Mouse (Mus musculus): ENCODE measurements around the gene Mindy4. TPM values are rescaled to one million over a fixed set of nuclear protein-coding genes. Genes with fewer than 3 reads are reported as not detected.

Gene Mindy4
- polyA plus RNA-seq, 1 experiment from 2014 or later = 9.2 TPM

GRCm38 (mm10) chr6:55218232-55218631, 15.0 kb downstream of the Mindy4 start:
- H3K9ac ChIP-seq (ENCODE audit: low read depth, low read length) = no peak overlapping the region
- H3K4me1 ChIP-seq (ENCODE audit: control insufficient read depth, insufficient read depth, low read length) = no peaks in the 10 kb centered on the region
- H3K4me3 ChIP-seq (ENCODE audit: low read depth, low read length) = no peak overlapping the region
- 82% methylated on average over 9 of the region's 9 CpGs for WGBS (ENCODE audit: insufficient replicate concordance)
- H3K4me2 ChIP-seq = no peak overlapping the region
- no peaks in the 10 kb centered on the region for H3K36me3 ChIP-seq (ENCODE audit: control insufficient read depth, insufficient read depth, low read length)
- H3K9me3 ChIP-seq (replicated peaks; ENCODE audit: control insufficient read depth, low read length) = no peaks in the 10 kb centered on the region
- no peaks in the 10 kb centered on the region for H3K27me3 ChIP-seq (ENCODE audit: control insufficient read depth, insufficient read depth, low read length)
- no peak for ATAC-seq (replicated peaks; ENCODE audit: insufficient number of reproducible peaks, low FRiP score, low TSS enrichment)
- H3K27ac ChIP-seq (ENCODE audit: low read depth, low read length) = no peak overlapping the region

- H3K4me1 ChIP-seq (ENCODE audit: control insufficient read depth, insufficient read depth, low read length) = no peaks in the 10 kb centered on the region
- no peaks in the 10 kb centered on the region for H3K36me3 ChIP-seq (ENCODE audit: control insufficient read depth, insufficient read depth, low read length)
- H3K4me2 ChIP-seq = no peak overlapping the region
- H3K4me3 ChIP-seq (ENCODE audit: low read depth, low read length) = no peak overlapping the region
- H3K27ac ChIP-seq (ENCODE audit: low read depth, low read length) = no peak overlapping the region
- no peak overlapping the region for H3K9ac ChIP-seq (ENCODE audit: low read depth, low read length)
- 80% methylated on average over 8 of the region's 8 CpGs for WGBS (ENCODE audit: insufficient replicate concordance)
- ATAC-seq (replicated peaks; ENCODE audit: insufficient number of reproducible peaks, low FRiP score, low TSS enrichment) = no peak
- H3K27me3 ChIP-seq (ENCODE audit: control insufficient read depth, insufficient read depth, low read length) = no peaks in the 10 kb centered on the region
- no peaks in the 10 kb centered on the region for H3K9me3 ChIP-seq (replicated peaks; ENCODE audit: control insufficient read depth, low read length)
Observed at GRCm38 (mm10) chr6:55223986-55224385, 20.8 kb downstream of the Mindy4 start.

- no peak overlapping the region for H3K4me2 ChIP-seq
- H3K9ac ChIP-seq (ENCODE audit: low read depth, low read length) = 0 out of 2 replicates have a peak overlapping the region, but pooled peaks have one; percentile 5
- no peak for ATAC-seq (replicated peaks; ENCODE audit: insufficient number of reproducible peaks, low FRiP score, low TSS enrichment)
- peak overlapping the region; percentile 46 for H3K27ac ChIP-seq (ENCODE audit: low read depth, low read length)
- no peak overlapping the region for H3K4me3 ChIP-seq (ENCODE audit: low read depth, low read length)
- 47% methylated on average over 8 of the region's 8 CpGs for WGBS (ENCODE audit: insufficient replicate concordance)
- 0 out of 2 replicates have a peak, but pooled peaks cover 2% of the 10 kb centered on the region for H3K4me1 ChIP-seq (ENCODE audit: control insufficient read depth, insufficient read depth, low read length)
- no peaks in the 10 kb centered on the region for H3K36me3 ChIP-seq (ENCODE audit: control insufficient read depth, insufficient read depth, low read length)
- H3K27me3 ChIP-seq (ENCODE audit: control insufficient read depth, insufficient read depth, low read length) = peaks cover 4% of the 10 kb centered on the region; the same call in 1 of the 2 replicates
- H3K9me3 ChIP-seq (replicated peaks; ENCODE audit: control insufficient read depth, low read length) = no peaks in the 10 kb centered on the region
Observed at GRCm38 (mm10) chr6:55230048-55230447, 26.9 kb downstream of the Mindy4 start.

GRCm38 (mm10) chr6:55232101-55232500, 28.9 kb downstream of the Mindy4 start:
- Histone ChIP-seq H3K4me1 (ENCODE audit: control insufficient read depth, insufficient read depth, low read length) (0 out of 2 replicates have a peak, but pooled peaks cover 2% of the 10 kb centered on the region), H3K9ac (ENCODE audit: low read depth, low read length) (no peak overlapping the region), H3K36me3 (ENCODE audit: control insufficient read depth, insufficient read depth, low read length) (no peaks in the 10 kb centered on the region), H3K27ac (ENCODE audit: low read depth, low read length) (no peak overlapping the region), H3K4me2 (no peak overlapping the region), H3K27me3 (ENCODE audit: control insufficient read depth, insufficient read depth, low read length) (peaks cover 4% of the 10 kb centered on the region), H3K4me3 (ENCODE audit: low read depth, low read length) (no peak overlapping the region), H3K9me3 (replicated peaks; ENCODE audit: control insufficient read depth, low read length) (no peaks in the 10 kb centered on the region)
- ATAC-seq (replicated peaks; ENCODE audit: insufficient number of reproducible peaks, low FRiP score, low TSS enrichment) = 0 out of 2 replicates have a peak, but pooled peaks have one; percentile 35
- 82% methylated on average over 7 of the region's 7 CpGs for WGBS (ENCODE audit: insufficient replicate concordance)

GRCm38 (mm10) chr6:55232524-55233264, 29.5 kb downstream of the Mindy4 start:
- 56% methylated on average over 3 of the region's 3 CpGs for WGBS (ENCODE audit: insufficient replicate concordance)
- 0 out of 2 replicates have a peak, but pooled peaks cover 2% of the 10 kb centered on the region for H3K4me1 ChIP-seq (ENCODE audit: control insufficient read depth, insufficient read depth, low read length)
- H3K27ac ChIP-seq (ENCODE audit: low read depth, low read length) = no peak overlapping the region
- ATAC-seq (replicated peaks; ENCODE audit: insufficient number of reproducible peaks, low FRiP score, low TSS enrichment) = no peak; the same call in 1 of the 2 replicates
- peaks cover 4% of the 10 kb centered on the region for H3K27me3 ChIP-seq (ENCODE audit: control insufficient read depth, insufficient read depth, low read length)
- H3K4me3 ChIP-seq (ENCODE audit: low read depth, low read length) = no peak overlapping the region
- H3K36me3 ChIP-seq (ENCODE audit: control insufficient read depth, insufficient read depth, low read length) = no peaks in the 10 kb centered on the region
- no peak overlapping the region for H3K4me2 ChIP-seq
- no peak overlapping the region for H3K9ac ChIP-seq (ENCODE audit: low read depth, low read length)
- no peaks in the 10 kb centered on the region for H3K9me3 ChIP-seq (replicated peaks; ENCODE audit: control insufficient read depth, low read length)

- Histone ChIP-seq H3K4me2 (no peak overlapping the region), H3K36me3 (ENCODE audit: control insufficient read depth, insufficient read depth, low read length) (no peaks in the 10 kb centered on the region), H3K9me3 (replicated peaks; ENCODE audit: control insufficient read depth, low read length) (no peaks in the 10 kb centered on the region), H3K9ac (ENCODE audit: low read depth, low read length) (no peak overlapping the region), H3K27me3 (ENCODE audit: control insufficient read depth, insufficient read depth, low read length) (peaks cover 4% of the 10 kb centered on the region), H3K4me3 (ENCODE audit: low read depth, low read length) (no peak overlapping the region), H3K4me1 (ENCODE audit: control insufficient read depth, insufficient read depth, low read length) (0 out of 2 replicates have a peak, but pooled peaks cover 2% of the 10 kb centered on the region), H3K27ac (ENCODE audit: low read depth, low read length) (no peak overlapping the region)
- 85% methylated on average over 5 of the region's 5 CpGs for WGBS (ENCODE audit: insufficient replicate concordance)
- ATAC-seq (replicated peaks; ENCODE audit: insufficient number of reproducible peaks, low FRiP score, low TSS enrichment) = no peak
Observed at GRCm38 (mm10) chr6:55233326-55233725, 30.1 kb downstream of the Mindy4 start.

GRCm38 (mm10) chr6:55234636-55235035, 31.5 kb downstream of the Mindy4 start:
- peaks cover 4% of the 10 kb centered on the region for H3K27me3 ChIP-seq (ENCODE audit: control insufficient read depth, insufficient read depth, low read length)
- H3K4me3 ChIP-seq (ENCODE audit: low read depth, low read length) = no peak overlapping the region
- no peak overlapping the region for H3K27ac ChIP-seq (ENCODE audit: low read depth, low read length)
- 0 out of 2 replicates have a peak, but pooled peaks cover 2% of the 10 kb centered on the region for H3K4me1 ChIP-seq (ENCODE audit: control insufficient read depth, insufficient read depth, low read length)
- no peak for ATAC-seq (replicated peaks; ENCODE audit: insufficient number of reproducible peaks, low FRiP score, low TSS enrichment)
- no peaks in the 10 kb centered on the region for H3K36me3 ChIP-seq (ENCODE audit: control insufficient read depth, insufficient read depth, low read length)
- no peaks in the 10 kb centered on the region for H3K9me3 ChIP-seq (replicated peaks; ENCODE audit: control insufficient read depth, low read length)
- no peak overlapping the region for H3K4me2 ChIP-seq
- no peak overlapping the region for H3K9ac ChIP-seq (ENCODE audit: low read depth, low read length)
- WGBS (ENCODE audit: insufficient replicate concordance) = 57% methylated on average over 6 of the region's 6 CpGs

GRCm38 (mm10) chr6:55235733-55236132, 32.5 kb downstream of the Mindy4 start:
- Histone ChIP-seq H3K9me3 (replicated peaks; ENCODE audit: control insufficient read depth, low read length) (no peaks in the 10 kb centered on the region), H3K4me3 (ENCODE audit: low read depth, low read length) (no peak overlapping the region), H3K36me3 (ENCODE audit: control insufficient read depth, insufficient read depth, low read length) (no peaks in the 10 kb centered on the region), H3K9ac (ENCODE audit: low read depth, low read length) (no peak overlapping the region), H3K4me2 (no peak overlapping the region), H3K27ac (ENCODE audit: low read depth, low read length) (no peak overlapping the region), H3K27me3 (ENCODE audit: control insufficient read depth, insufficient read depth, low read length) (peaks cover 4% of the 10 kb centered on the region), H3K4me1 (ENCODE audit: control insufficient read depth, insufficient read depth, low read length) (peaks cover 7% of the 10 kb centered on the region; the same call in 1 of the 2 replicates)
- no peak for ATAC-seq (replicated peaks; ENCODE audit: insufficient number of reproducible peaks, low FRiP score, low TSS enrichment)
- WGBS (ENCODE audit: insufficient replicate concordance) = 72% methylated on average over 4 of the region's 4 CpGs

Measured in heart, embryonic 11.5 days (tissue).